Mouse (Mus musculus) ES-E14 (cell line): ENCODE measurements around the gene Rab4a.
"Not testable (repeated sequence)": the region's sequence is repeated elsewhere in the genome, so short reads cannot be mapped to it uniquely, and the experiment has no call there.

Source experiments
- CHD2 ChIP-seq: IDR thresholded peaks from 2 replicates; pipeline ENCODE4 v1.6.1; 2014; ENCODE audit warnings: mild to moderate bottlenecking, low read depth, low read length, inconsistent platforms
- MAFK ChIP-seq: IDR thresholded peaks from 2 replicates; pipeline ENCODE4 v1.6.1; 2014; ENCODE audit warnings: mild to moderate bottlenecking, low read depth, low read length, inconsistent platforms; ENCODE audit not compliant: insufficient read depth
- ZC3H11A ChIP-seq: IDR thresholded peaks from 2 replicates; pipeline ENCODE4 v1.6.1; 2012; ENCODE audit warnings: low read depth, mild to moderate bottlenecking, inconsistent platforms, low read length, borderline replicate concordance

DNA sequence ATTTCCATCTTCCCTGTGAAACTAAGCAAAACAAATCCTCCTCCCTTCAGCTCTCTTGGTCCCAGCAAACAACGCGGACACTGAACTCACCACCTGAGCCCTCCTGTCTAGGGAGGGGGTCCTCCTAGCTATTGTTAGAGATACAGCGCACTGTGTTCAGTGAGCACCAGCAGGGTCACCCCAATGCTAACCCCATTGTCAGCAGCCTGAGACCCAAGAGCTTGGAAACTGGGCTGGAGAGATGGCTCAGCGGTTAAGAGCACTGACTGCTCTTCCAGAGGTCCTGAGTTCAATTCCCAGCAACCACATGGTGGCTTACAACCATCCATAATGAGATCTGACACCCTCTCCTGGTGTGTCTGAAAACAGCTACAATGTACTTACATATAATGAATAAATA lies 3.6 kb downstream of the Rab4a start:
- TF ChIP-seq MAFK, CHD2, ZC3H11A: not testable (repeated sequence)
